Mouse (Mus musculus) neutrophil, adult 5-6 weeks (primary cell): ENCODE results near the gene Pik3cg. TPM values are rescaled to one million over a fixed set of nuclear protein-coding genes. Genes with fewer than 3 reads are reported as not detected.
A peak's percentile ranks its signal among the peaks of the same experiment; 100 is the strongest.

Experiments used
- ATAC-seq: fragments of 151-379, 151-347 bp; 2 replicates; pipeline ENCODE4 v1.8.0; 2017; ENCODE audit warnings: mild to moderate bottlenecking, moderate TSS enrichment; ENCODE audit not compliant: insufficient number of reproducible peaks, poor library complexity, low FRiP score, severe bottlenecking; ENCODE audit errors: extremely low read depth
- total RNA-seq: library from RNA; stranded (forward); fragments of 200-1000 nt; gene quantifications from 2 replicates; pipeline ENCODE4 v1.2.3, GENCODE M21; 2017

The Pik3cg gene
- total RNA-seq, 1 experiment from 2014 or later, result 68.0 TPM

DNA sequence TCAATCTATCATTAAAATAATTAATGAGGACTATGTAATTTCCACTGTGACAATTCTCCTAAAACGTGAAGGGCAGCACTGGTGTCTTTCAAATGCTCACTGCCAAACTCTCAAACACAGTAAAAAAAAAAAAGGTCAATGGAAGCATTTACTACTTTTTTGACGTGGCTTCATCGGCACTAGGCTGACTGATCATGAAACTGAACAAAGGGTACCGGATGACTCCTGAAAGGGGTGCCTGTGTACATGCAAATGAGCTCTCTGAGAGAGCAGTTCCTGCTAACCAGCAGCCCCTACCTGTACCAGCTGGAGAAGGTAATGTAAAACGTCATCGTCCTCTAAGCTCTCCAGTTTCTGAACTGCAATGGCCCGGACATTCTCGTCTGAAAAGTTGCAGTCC lies 4.8 kb downstream of the Pik3cg start:
- ATAC-seq, result peak; percentile 60; the same call in 1 of the 2 replicates

DNA sequence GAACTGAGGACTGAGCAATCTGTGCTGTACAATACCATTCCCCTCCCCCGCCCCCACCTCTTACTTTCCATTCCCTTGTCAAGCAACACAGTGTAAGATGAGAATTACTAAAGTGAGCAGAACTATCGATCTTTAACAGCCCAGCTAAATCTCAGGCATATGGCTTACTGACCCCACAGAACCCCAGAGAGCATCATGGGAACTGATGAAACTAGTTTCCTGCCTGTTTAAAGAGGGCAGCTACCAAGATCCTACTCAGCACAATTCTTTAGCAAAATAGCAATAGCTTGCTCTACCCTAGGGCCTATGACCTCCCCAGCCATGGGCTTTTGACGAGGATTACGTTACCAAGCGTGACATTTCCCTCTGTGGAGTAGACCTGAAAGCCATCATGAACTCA lies 5.9 kb downstream of the Pik3cg start:
- ATAC-seq, result no peak

DNA sequence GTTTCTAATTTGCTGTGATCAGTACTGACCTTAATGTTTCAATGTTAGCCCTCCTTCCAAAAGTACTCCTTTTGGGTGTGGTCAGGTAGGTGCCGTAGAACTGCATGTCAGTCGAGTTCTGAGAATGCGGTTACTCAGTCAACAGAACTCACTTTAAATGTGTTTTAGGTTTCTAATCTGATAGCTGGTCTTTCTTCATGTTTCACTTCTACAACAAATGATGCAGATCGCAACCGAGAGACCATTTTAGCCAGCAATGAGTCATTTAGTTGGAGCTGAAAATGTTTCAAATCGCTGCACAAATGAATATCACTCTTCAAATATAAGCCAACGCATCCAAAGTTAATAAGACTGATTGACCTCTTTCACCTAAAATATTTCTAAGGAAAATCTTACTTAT lies 6.5 kb downstream of the Pik3cg start:
- no peak for ATAC-seq

DNA sequence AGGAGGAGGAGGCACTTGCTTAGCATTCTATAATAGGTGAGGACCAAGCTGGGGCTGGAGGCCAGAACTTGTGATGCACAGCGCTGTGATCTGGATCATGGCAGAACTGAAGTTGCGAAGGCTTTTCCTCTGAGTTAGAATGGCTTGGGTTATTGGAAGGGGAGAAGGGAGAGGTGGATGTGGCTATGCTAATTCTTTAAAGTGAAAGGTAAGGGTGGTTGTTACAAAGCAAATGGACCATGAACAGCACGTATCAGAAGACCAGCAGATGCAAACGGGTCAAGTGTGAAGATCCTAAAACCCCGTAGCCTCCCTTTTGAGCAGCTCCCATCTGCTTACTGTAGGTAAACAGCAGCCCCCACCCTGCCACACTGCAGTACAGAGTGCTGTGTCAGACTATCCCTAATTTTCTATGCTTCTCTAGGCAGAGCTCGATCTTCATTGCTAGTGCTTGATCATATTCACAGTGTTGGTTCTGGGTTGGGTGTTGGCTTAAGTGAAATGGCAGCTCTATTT lies 7.3 kb downstream of the Pik3cg start:
- ATAC-seq, result no peak

DNA sequence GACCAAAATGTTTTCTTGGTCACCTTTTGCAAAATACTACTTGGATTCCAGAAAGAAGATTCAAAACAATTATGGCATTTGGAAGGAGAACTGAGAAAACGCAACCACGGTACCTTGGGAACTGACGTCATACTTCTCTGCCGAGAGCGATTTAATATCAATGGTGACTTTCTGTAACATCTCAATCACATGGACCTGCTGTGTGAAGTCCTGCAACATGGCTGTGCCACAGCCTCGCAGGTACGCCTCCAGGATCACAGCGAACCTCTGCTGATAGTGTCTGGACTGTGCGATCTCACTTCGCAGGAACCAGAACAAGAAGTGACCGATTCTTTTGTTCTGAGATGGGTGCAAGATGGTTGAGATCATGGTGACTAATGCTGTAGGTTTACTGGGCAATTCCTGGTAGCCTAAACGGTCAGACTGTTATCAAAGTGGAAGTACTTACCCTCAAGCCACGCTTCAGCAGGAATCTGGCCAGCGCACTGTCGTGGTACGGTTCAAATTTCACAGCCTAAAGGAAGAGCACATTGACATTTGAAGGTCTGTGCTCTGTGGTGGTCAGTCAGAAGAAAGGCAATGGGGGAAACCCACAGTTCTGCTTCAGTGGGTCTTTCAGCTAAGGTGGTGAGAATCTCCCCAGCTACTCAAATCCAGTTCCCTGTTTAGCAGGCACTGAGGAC lies 7.9 kb downstream of the Pik3cg start:
- peak; percentile 10; the same call in 1 of the 2 replicates for ATAC-seq

DNA sequence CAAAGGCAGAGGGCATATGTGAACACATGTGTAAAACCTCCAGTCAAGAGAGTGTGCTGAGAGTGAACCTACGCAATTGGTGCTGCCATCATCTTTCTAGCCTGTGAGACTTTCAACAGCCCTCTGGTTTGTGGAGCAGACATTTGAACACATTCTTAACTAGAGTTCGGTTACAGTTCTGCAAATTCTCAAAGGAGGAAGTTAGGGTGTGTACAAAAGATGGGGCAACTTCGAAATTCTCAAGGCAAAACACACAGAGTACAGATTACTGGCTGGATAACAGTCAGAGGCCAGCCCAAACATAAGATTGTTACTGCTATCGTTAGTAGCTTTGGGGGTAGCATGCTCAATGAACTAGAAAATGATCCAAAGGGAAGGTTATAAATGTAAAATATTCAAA lies 9.0 kb downstream of the Pik3cg start:
- ATAC-seq, result peak; percentile 47

DNA sequence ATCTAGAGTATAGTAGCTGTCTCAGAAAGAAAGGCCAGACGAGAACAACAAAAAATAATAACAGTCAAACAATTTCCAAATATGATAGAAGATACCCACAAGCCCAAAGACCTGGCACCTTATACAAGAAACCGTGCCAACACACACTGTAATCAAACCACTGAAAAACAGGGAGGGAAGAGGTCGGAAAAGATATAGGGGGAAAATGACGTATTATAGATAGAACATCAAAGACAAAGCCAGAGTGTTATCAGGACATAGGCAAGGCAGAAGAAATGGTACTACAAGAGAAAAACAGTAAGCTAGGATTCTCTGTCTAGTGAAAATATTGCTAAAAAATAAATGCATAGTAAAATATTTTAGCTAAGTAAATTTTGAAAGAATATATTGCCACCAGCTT lies 10.4 kb downstream of the Pik3cg start:
- ATAC-seq, result no peak

DNA sequence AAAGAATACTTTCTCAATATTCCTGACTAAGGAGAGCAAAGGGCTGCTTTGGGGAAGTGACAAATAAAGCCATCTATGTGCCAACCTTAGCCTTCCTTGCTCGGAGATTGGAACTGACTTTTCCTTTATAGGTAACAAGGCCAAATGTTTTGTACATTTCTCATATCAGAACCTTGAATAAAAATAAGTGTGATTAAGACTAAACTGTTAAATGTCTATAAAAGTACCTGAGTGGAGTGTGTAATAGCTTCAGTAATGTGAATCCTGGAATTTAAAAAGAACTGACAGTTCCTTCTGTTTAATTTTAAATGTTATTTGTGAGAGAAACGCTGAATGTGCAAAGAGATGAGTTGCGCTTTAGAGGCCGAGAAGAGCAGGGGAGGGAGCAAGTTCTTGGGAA lies 13.5 kb downstream of the Pik3cg start:
- ATAC-seq, result no peak

DNA sequence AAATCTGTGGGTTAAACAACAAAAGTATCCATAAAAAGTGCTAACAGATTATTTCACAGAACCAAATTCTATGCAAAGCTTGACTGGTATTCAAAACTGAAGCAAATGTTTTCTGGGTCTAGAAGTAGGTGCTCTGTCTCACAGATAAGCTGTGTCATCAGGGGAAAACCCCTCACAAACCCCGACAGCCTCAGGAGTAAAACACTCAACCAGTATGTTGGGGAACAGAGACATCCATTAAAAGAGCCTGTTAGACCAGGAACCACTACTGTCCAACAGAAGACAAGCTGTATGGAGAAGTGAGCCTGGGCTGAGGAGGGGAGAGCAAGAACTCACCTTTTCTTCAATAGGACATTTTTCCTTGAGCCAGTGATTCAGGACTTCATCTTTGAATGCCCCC lies 14.1 kb downstream of the Pik3cg start:
- ATAC-seq, result no peak

DNA sequence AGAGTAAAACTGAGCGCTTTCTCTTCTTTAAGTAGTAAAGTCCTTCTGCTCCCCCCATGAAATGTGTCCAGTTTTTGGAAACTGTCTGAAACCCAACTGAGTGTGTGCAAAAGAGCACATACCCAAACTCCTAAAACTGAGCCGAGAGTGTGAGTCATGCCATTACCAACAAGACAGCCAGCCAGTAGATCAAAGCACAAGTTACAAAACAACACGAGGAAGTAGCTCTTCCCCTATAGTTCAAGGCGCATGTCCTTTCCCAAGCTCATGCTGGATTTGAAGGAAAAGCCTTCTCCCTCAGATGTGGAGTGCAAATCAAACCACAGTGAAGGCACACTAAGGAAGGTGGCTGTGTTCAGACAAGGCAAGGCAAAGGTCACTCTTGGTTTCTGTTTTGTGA lies 17.5 kb downstream of the Pik3cg start:
- ATAC-seq, result no peak

DNA sequence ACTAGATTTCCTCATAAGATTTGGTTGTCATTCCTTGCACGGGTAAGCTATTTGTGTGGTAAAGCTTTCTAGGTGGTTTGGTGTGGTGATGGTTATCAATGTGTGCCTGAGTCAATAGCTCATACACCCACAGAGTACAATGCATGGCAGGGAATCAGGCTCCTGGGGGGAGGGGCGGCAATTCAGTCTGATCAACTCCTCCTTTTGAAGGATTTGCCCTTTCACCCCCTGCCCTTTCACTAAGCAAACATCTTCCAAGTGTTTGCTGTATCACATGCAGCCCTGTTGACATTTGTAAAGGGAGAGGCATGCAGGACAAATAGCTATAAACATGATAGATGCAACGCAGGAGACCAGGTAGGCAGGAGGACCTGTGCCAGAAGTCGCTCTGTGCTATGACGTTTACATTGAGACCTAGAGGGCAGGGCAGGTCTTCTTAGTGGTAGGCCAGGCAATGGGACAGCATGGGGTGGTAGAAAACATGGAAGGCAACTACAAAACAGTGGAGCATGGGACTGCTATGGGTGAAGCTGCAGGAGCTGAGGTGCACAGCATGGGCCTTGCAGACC lies 20.7 kb downstream of the Pik3cg start:
- no peak for ATAC-seq

DNA sequence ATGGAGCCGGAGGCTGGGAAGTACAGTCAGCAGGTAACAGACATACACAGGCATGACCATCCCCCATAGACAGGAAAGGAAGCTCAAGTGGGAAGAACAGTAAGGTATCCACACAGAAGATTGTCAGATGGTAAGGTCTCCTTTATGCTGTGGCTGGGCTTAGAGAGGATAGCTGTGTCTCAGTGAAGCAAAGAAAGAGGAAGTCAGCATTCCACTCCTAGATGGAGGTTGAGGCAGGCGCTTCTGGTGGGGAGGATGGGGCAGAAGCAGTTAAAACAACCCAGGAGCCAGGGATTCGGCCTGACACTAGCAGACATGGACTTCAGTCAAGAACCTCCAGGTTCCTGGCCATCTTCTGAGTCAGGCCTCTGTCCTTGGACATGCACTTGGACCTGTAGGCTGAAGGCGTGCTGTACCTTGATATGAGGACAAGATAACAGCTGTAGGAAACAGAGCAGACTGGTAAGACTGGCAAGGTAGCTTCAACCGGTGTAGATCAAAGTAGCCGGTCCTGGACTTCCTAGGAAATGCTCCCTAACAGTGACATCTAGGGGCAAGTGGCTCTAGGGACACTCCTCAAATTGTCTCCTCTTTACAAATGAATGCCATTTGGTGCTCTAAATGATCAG lies 21.7 kb downstream of the Pik3cg start:
- ATAC-seq, result no peak

DNA sequence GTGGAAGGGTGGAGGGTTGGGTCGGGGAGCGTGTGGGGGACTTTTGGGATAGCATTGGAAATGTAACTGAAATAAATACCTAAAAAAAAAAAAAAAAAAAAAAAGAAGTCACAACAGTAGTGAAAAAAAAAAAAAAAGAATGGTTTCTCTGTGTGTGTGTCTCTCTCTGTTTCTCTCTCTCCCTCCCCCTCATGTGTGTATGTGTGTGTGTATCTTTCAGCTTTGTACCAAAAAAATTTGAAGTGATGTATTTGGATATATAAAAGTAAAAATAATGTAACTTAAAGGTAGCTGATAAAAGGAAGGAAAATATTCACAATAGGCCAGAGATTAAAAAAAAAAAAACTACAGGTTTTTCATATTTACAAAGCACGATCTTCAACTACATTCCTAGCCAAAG lies 23.6 kb downstream of the Pik3cg start:
- ATAC-seq, result no peak

DNA sequence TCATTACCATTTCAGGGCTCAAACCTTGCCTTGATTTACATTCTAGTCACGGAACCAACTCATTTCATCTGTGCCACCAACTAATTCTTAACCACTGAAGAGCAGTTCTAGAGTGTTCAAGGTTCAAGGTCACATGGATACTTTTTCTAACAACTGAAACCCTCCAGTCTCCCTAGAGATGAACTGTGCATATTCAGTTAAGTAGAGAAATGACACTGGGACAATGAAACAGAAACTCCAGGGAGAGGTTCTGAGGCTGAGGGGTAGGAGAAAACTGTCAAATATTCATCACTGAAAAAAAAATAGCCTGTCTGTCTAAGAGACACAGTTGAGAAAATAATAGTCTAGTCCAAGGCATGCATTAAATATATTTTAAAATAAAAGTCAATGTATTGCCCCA lies 24.9 kb downstream of the Pik3cg start:
- no peak for ATAC-seq

DNA sequence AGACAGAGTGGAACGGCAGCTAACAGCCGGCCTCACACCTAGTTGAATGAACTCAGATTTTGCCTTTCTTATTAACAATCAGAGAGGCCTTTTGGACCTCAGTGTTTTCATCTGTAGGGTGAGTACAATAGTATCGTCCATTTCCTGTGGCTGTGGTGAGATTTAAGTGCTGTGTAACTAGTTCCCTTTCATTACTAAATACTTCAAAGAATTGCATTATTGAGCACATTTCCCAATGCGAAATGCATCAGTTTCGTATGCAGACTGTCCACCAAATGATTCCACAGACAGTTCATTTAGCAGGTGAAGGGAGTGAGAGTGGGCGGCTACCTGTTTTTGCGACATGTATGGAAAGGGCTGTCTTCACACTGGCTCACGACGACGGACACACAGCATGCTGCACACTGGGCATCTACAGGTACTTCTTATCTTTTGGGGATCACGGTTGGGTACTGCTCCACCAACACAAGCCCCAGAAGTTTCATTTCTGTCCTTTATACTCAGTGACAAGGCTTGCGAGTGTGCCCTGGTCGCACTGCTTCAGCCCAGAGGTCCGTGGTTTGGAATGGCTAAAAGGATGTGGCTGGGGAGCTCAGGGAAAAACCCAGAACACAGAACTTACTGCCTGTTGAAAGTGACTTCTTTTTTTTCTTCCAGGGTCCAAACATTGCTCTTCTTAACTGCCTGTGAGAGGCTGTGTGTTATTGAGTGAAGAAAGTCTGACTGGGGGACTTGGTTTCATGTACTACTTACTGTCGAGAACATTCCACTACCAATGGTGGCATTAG lies 25.6 kb downstream of the Pik3cg start:
- no peak for ATAC-seq

DNA sequence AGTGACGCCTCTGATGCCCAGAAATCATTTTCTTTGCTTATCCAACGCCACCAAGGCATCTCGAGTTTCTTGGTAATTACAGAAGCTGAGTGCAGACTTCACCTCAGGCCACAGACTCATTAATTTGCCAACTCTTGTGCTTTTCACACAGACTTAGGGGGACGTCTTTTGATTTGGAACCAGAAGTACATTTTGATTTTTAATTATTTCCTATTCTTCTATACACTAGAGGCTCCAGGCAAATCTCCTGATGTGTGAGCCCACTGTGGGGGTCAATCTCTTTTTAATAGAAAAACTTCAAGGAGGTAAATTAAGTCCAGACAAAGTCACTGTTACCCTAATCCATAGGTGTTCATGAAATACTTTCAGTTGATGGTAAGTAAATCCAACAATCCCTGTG lies 26.6 kb downstream of the Pik3cg start:
- no peak for ATAC-seq

DNA sequence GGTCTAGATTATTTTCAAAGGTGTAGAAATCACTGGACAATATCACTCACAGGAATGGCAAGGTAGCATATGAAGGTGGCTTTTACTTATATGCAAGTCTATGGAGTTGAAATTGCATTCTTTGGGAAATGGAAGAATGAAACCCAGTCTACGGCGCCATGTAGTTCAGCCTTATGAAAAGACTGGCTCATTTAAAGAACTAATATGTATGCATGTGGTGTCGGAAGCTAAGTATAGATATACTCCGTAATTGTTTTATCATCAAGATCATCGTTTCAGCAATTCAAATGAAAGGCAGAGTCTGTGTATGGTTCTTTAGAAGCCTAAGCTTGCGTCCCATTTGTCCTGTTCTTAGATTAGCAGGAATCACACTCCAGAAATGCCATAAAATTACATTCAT lies 34.0 kb downstream of the Pik3cg start:
- ATAC-seq, result no peak

DNA sequence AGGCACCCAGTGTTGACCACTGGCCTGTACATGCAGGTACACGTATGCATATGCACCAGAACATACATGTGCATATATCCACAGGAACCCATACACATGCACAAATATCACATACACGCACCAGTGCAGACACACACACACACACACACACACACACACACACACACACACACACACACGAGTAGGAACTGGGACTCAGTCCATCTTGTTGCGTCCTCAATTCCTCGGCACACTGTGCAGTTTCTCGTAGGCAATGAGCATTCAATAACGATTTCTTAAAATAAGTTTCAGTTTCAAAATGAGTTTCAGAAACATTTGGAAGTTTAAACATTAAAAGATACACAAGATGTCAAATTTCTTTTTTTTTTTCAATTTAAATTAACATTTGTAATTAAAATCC lies 35.6 kb downstream of the Pik3cg start:
- ATAC-seq, result no peak

DNA sequence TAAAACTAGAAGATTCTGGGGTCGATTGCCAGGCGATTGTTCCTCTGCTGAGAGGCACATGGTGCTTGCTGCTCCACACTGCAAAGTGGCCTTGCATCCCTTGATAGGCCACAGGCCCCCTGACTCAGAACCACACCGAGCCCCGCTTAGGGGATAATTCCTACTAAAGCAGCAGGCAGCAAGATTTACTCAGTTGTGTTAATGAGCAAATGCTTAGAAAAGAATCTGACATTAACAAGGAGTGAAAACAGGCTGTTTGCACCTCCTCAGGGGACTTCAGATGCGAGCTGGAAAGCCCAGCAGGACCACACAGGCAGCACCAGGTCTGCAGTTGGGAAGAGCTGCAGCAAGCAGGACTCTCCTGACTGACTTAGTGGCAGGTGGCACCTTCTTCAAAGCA lies 39.3 kb downstream of the Pik3cg start:
- no peak for ATAC-seq

DNA sequence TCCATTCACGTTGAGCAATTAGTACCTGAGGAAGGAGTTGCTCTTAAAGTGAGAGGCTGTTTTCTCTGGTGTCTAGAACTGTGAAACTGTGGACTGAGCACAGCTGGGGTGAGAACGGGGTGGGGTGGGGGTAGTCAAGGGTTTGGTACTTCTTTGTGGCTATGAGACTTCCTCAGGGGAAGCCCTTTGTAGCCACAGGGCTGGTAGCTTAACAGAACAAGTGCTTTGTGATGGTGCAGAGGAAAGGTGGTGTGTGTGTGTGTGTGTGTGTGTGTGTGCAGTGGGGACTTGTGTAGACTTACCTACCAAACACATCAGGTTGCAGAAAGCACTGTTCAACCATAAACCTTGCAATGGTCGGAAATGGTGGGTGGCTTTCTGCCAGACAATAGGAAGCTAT lies 39.7 kb downstream of the Pik3cg start:
- ATAC-seq, result peak; percentile 83
